Mouse (Mus musculus): ENCODE results near the gene Fat4. TPM values are rescaled to one million over a fixed set of nuclear protein-coding genes. Genes with fewer than 3 reads are reported as not detected.
A peak's percentile ranks its signal among the peaks of the same experiment; 100 is the strongest.

The Fat4 gene
- polyA plus RNA-seq, 1 experiment from 2014 or later = 31.1 TPM

- Histone ChIP-seq H3K9ac (replicated peaks; ENCODE audit: low read depth, low read length) (no peak overlapping the region), H3K9me3 (ENCODE audit: control insufficient read depth, low read length) (no peaks in the 10 kb centered on the region), H3K4me2 (ENCODE audit: low read depth, low read length) (no peak overlapping the region), H3K4me3 (ENCODE audit: low read depth, low read length) (no peak overlapping the region), H3K27me3 (ENCODE audit: control insufficient read depth, insufficient read depth, low read length) (no peaks in the 10 kb centered on the region), H3K4me1 (ENCODE audit: control insufficient read depth, insufficient read depth, low read length) (no peaks in the 10 kb centered on the region), H3K27ac (ENCODE audit: low read depth, low read length) (no peak overlapping the region), H3K36me3 (ENCODE audit: control insufficient read depth, insufficient read depth, low read length) (no peaks in the 10 kb centered on the region)
- no peak for ATAC-seq (ENCODE audit: low read depth)
- over 99% methylated on average over 2 of the region's 2 CpGs for WGBS
Measured at GRCm38 (mm10) chr3:38875872-38876271, 10.9 kb upstream of the Fat4 start.

GRCm38 (mm10) chr3:38876706-38877105 lies 10.0 kb upstream of the Fat4 start:
- no peak for ATAC-seq (ENCODE audit: low read depth)
- no peak overlapping the region for H3K4me3 ChIP-seq (ENCODE audit: low read depth, low read length)
- H3K36me3 ChIP-seq (ENCODE audit: control insufficient read depth, insufficient read depth, low read length) = no peaks in the 10 kb centered on the region
- H3K4me2 ChIP-seq (ENCODE audit: low read depth, low read length) = no peak overlapping the region
- no peaks in the 10 kb centered on the region for H3K9me3 ChIP-seq (ENCODE audit: control insufficient read depth, low read length)
- no peak overlapping the region for H3K9ac ChIP-seq (replicated peaks; ENCODE audit: low read depth, low read length)
- no peaks in the 10 kb centered on the region for H3K4me1 ChIP-seq (ENCODE audit: control insufficient read depth, insufficient read depth, low read length)
- no peak overlapping the region for H3K27ac ChIP-seq (ENCODE audit: low read depth, low read length)
- H3K27me3 ChIP-seq (ENCODE audit: control insufficient read depth, insufficient read depth, low read length) = no peaks in the 10 kb centered on the region
- 97% methylated on average over 4 of the region's 4 CpGs for WGBS

GRCm38 (mm10) chr3:38882778-38883177 lies 4.0 kb upstream of the Fat4 start:
- Histone ChIP-seq H3K9ac (replicated peaks; ENCODE audit: low read depth, low read length) (no peak overlapping the region), H3K27me3 (ENCODE audit: control insufficient read depth, insufficient read depth, low read length) (no peaks in the 10 kb centered on the region), H3K4me1 (ENCODE audit: control insufficient read depth, insufficient read depth, low read length) (0 out of 2 replicates have a peak, but pooled peaks cover 4% of the 10 kb centered on the region), H3K4me2 (ENCODE audit: low read depth, low read length) (no peak overlapping the region), H3K27ac (ENCODE audit: low read depth, low read length) (no peak overlapping the region), H3K36me3 (ENCODE audit: control insufficient read depth, insufficient read depth, low read length) (no peaks in the 10 kb centered on the region), H3K4me3 (ENCODE audit: low read depth, low read length) (no peak overlapping the region), H3K9me3 (ENCODE audit: control insufficient read depth, low read length) (no peaks in the 10 kb centered on the region)
- no peak for ATAC-seq (ENCODE audit: low read depth)
- 62% methylated on average over 6 of the region's 6 CpGs for WGBS

GRCm38 (mm10) chr3:38883676-38884075 lies 3.1 kb upstream of the Fat4 start:
- whole genome bisulfite sequencing = 39% methylated on average over 9 of the region's 9 CpGs
- Histone ChIP-seq H3K4me2 (ENCODE audit: low read depth, low read length) (peak overlapping the region; percentile 80), H3K27me3 (ENCODE audit: control insufficient read depth, insufficient read depth, low read length) (no peaks in the 10 kb centered on the region), H3K9ac (replicated peaks; ENCODE audit: low read depth, low read length) (peak overlapping the region; percentile 51; the same call in 1 of the 2 replicates), H3K27ac (ENCODE audit: low read depth, low read length) (peak overlapping the region; percentile 83), H3K36me3 (ENCODE audit: control insufficient read depth, insufficient read depth, low read length) (no peaks in the 10 kb centered on the region), H3K4me3 (ENCODE audit: low read depth, low read length) (peak overlapping the region; percentile 97), H3K4me1 (ENCODE audit: control insufficient read depth, insufficient read depth, low read length) (0 out of 2 replicates have a peak, but pooled peaks cover 4% of the 10 kb centered on the region), H3K9me3 (ENCODE audit: control insufficient read depth, low read length) (no peaks in the 10 kb centered on the region)
- ATAC-seq (ENCODE audit: low read depth) = no peak

GRCm38 (mm10) chr3:38884276-38884675 lies 2.5 kb upstream of the Fat4 start:
- H3K27ac ChIP-seq (ENCODE audit: low read depth, low read length) = peak overlapping the region; percentile 83
- H3K9me3 ChIP-seq (ENCODE audit: control insufficient read depth, low read length) = no peaks in the 10 kb centered on the region
- no peaks in the 10 kb centered on the region for H3K36me3 ChIP-seq (ENCODE audit: control insufficient read depth, insufficient read depth, low read length)
- no peaks in the 10 kb centered on the region for H3K27me3 ChIP-seq (ENCODE audit: control insufficient read depth, insufficient read depth, low read length)
- peak overlapping the region; percentile 80 for H3K4me2 ChIP-seq (ENCODE audit: low read depth, low read length)
- peak; percentile 19; the same call in 1 of the 2 replicates for ATAC-seq (ENCODE audit: low read depth)
- peaks cover 7% of the 10 kb centered on the region; the same call in 1 of the 2 replicates for H3K4me1 ChIP-seq (ENCODE audit: control insufficient read depth, insufficient read depth, low read length)
- 0% methylated on average over 6 of the region's 6 CpGs for WGBS
- peak overlapping the region; percentile 51; the same call in 1 of the 2 replicates for H3K9ac ChIP-seq (replicated peaks; ENCODE audit: low read depth, low read length)
- peak overlapping the region; percentile 97 for H3K4me3 ChIP-seq (ENCODE audit: low read depth, low read length)

GRCm38 (mm10) chr3:38884919-38885418 lies 1.8 kb upstream of the Fat4 start:
- peak; percentile 39 for ATAC-seq (ENCODE audit: low read depth)
- no peaks in the 10 kb centered on the region for H3K9me3 ChIP-seq (ENCODE audit: control insufficient read depth, low read length)
- under 1% methylated on average over 24 of the region's 24 CpGs for WGBS

GRCm38 (mm10) chr3:38885481-38886001 lies 1.2 kb upstream of the Fat4 start:
- 0% methylated on average over 55 of the region's 56 CpGs for WGBS

More at GRCm38 (mm10) chr3:38884919-38885418, 1.8 kb upstream of the Fat4 start:
- peak overlapping the region; percentile 95 for H3K27ac ChIP-seq (ENCODE audit: low read depth, low read length)
- H3K4me1 ChIP-seq (ENCODE audit: control insufficient read depth, insufficient read depth, low read length) = peaks cover 10% of the 10 kb centered on the region; the same call in 1 of the 2 replicates
- no peaks in the 10 kb centered on the region for H3K27me3 ChIP-seq (ENCODE audit: control insufficient read depth, insufficient read depth, low read length)
- H3K9ac ChIP-seq (replicated peaks; ENCODE audit: low read depth, low read length) = peak overlapping the region; percentile 94
- peak overlapping the region; percentile 80 for H3K4me2 ChIP-seq (ENCODE audit: low read depth, low read length)
- peak overlapping the region; percentile 97 for H3K4me3 ChIP-seq (ENCODE audit: low read depth, low read length)
- H3K36me3 ChIP-seq (ENCODE audit: control insufficient read depth, insufficient read depth, low read length) = no peaks in the 10 kb centered on the region; the same call in 1 of the 2 replicates

GRCm38 (mm10) chr3:38886061-38886821 lies 499 bp upstream of the Fat4 start:
- ATAC-seq (ENCODE audit: low read depth) = peak; percentile 28
- peaks cover 9% of the 10 kb centered on the region; the same call in 1 of the 2 replicates for H3K36me3 ChIP-seq (ENCODE audit: control insufficient read depth, insufficient read depth, low read length)
- WGBS = under 1% methylated on average over 60 of the region's 60 CpGs

More at GRCm38 (mm10) chr3:38885481-38886001, 1.2 kb upstream of the Fat4 start:
- peak; percentile 89 for ATAC-seq (ENCODE audit: low read depth)
- H3K36me3 ChIP-seq (ENCODE audit: control insufficient read depth, insufficient read depth, low read length) = peaks cover 2% of the 10 kb centered on the region; the same call in 1 of the 2 replicates
- peak overlapping the region; percentile 94 for H3K9ac ChIP-seq (replicated peaks; ENCODE audit: low read depth, low read length)
- H3K27ac ChIP-seq (ENCODE audit: low read depth, low read length) = peak overlapping the region; percentile 95
- no peaks in the 10 kb centered on the region for H3K9me3 ChIP-seq (ENCODE audit: control insufficient read depth, low read length)
- peak overlapping the region; percentile 80 for H3K4me2 ChIP-seq (ENCODE audit: low read depth, low read length)
- no peaks in the 10 kb centered on the region for H3K27me3 ChIP-seq (ENCODE audit: control insufficient read depth, insufficient read depth, low read length)
- H3K4me3 ChIP-seq (ENCODE audit: low read depth, low read length) = peak overlapping the region; percentile 97
- peaks cover 14% of the 10 kb centered on the region; the same call in 1 of the 2 replicates for H3K4me1 ChIP-seq (ENCODE audit: control insufficient read depth, insufficient read depth, low read length)

More at GRCm38 (mm10) chr3:38886061-38886821, 499 bp upstream of the Fat4 start:
- H3K4me1 ChIP-seq (ENCODE audit: control insufficient read depth, insufficient read depth, low read length) = peaks cover 17% of the 10 kb centered on the region; the same call in 1 of the 2 replicates
- H3K9ac ChIP-seq (replicated peaks; ENCODE audit: low read depth, low read length) = peak overlapping the region; percentile 94
- peak overlapping the region; percentile 97 for H3K4me3 ChIP-seq (ENCODE audit: low read depth, low read length)
- H3K9me3 ChIP-seq (ENCODE audit: control insufficient read depth, low read length) = no peaks in the 10 kb centered on the region
- peak overlapping the region; percentile 80 for H3K4me2 ChIP-seq (ENCODE audit: low read depth, low read length)
- H3K27ac ChIP-seq (ENCODE audit: low read depth, low read length) = peak overlapping the region; percentile 95
- H3K27me3 ChIP-seq (ENCODE audit: control insufficient read depth, insufficient read depth, low read length) = no peaks in the 10 kb centered on the region
